Mouse (Mus musculus) ES-Bruce4 (cell line): ENCODE data around the gene Olfr177.

Experiments used
- CTCF ChIP-seq: IDR thresholded peaks from one replicate; pipeline ENCODE4 v1.8.1; 2011; ENCODE audit warnings: low read depth, low read length
- POLR2A ChIP-seq: IDR thresholded peaks from one replicate; pipeline ENCODE4 v1.8.1; 2011; ENCODE audit warnings: low read length; ENCODE audit not compliant: insufficient read depth

DNA sequence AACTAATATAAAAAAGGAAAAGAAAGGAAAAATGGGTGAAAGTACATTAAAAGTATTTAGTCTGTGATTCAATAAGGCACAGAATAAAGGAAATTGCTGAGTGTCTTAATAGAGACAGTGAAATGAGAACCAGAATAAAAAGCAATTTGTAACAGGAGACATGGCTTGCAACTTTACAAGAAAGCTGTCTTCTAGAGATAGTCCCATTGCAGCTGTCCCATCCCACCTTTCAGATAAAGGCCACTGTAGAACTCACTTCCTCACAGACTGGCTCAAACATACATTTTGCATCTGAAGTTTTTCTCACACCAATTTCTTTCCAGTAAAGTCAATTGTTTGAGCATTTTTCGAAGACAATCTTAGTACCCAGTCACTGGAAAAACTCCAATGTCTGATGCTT lies 13.1 kb downstream of the Olfr177 start:
- TF ChIP-seq CTCF = no peak
- TF ChIP-seq POLR2A = no peak
